Mouse (Mus musculus) brown adipose tissue, adult 24 weeks (tissue): ENCODE data around the gene Abcc9. TPM values are rescaled to one million over a fixed set of nuclear protein-coding genes. Genes with fewer than 3 reads are reported as not detected.

Experiments
- H3K27ac ChIP-seq: fragments of 200-500 bp; replicated peaks from 2 replicates; pipeline ENCODE4 v1.5.1; 2012; ENCODE audit warnings: low read depth, mild to moderate bottlenecking, low read length
- H3K4me1 ChIP-seq: fragments of 200-500 bp; 2 replicates; pipeline ENCODE4 v1.6.1; 2012; ENCODE audit warnings: low read length, mixed read lengths; ENCODE audit not compliant: control insufficient read depth, insufficient read depth, insufficient read length
- H3K4me3 ChIP-seq: fragments of 200-500 bp; 2 replicates; pipeline ENCODE4 v1.5.1; 2012; ENCODE audit warnings: low read depth, mild to moderate bottlenecking, low read length, moderate library complexity; ENCODE audit not compliant: insufficient read depth
- polyA plus RNA-seq: library from polyadenylated mRNA; stranded (reverse); fragments of >200 nt; gene quantifications from 2 replicates; pipeline ENCODE4 v1.2.4, GENCODE M21; 2012; ENCODE audit not compliant: missing spikeins, insufficient read depth, insufficient read length

Gene Abcc9
- 9.4 and 12.2 TPM in 2 replicates for polyA plus RNA-seq

- peak within 1 kb of the TSS; percentile 80 for H3K27ac ChIP-seq
- peaks cover 3% of the 10 kb centered on the region; the same call in 1 of the 2 replicates for H3K4me1 ChIP-seq
- H3K4me3 ChIP-seq, result peak within 1 kb of the TSS; percentile 50
Measured at GRCm38 (mm10) chr6:142701652-142702637, at the start of gene Abcc9. Gene Abcc9, minus strand, starts transcription at chr6:142702315.

DNA sequence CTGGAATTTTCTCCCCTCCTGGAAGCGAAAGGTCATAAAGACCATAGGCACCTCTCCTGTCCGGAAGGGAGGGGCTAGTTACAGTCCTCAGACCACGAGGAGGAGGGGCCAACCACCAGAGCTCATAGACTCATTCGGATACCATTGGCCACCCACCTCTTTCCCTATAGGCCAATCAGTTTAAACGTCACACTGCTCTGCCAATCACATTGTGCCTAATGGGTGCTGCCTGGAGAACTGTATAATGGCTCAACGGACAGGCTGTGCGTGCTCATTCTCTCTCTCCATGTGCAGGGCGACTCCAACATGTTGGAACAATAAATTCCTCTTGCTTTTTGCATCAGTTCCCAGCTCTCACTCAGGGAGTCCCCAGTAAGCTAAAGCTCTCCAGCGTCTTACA, 49.2 kb upstream of the Abcc9 start:
- H3K4me3 ChIP-seq, result no peak overlapping the region
- no peak overlapping the region for H3K27ac ChIP-seq
- no peaks in the 10 kb centered on the region for H3K4me1 ChIP-seq

DNA sequence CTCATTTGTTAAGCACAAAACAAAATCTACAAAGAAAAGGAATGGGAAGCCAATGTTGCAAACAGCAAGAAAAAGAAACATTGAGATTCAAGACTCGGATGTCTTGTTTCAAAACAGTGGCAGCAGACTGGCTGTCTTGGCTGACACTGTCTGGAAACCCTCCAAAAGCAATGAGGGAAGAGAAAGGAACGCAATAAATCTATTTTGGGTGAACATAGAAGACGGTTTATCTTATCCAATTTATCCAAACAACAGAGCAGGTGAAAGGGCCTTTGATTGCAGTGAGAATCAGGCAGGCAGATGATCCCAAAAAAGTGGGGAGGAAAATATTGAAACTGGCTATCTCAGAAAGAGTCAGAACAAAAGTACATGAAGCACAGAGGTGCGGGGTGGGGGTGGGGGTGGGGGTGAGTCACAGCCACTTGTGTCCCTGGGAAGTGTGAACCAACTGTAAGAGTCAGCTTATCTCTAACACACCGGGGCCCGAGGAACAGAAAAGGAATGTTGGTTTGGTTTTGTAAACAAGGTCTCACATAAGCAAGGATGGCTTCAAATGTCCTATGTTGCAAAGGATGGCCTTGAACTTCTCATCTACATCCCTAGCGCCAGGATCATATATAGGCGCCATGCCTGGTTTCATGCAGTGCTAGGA, 46.1 kb upstream of the Abcc9 start:
- H3K27ac ChIP-seq, result no peak overlapping the region
- no peak overlapping the region for H3K4me3 ChIP-seq
- H3K4me1 ChIP-seq, result no peaks in the 10 kb centered on the region

GRCm38 (mm10) chr6:142747165-142747564, 45.0 kb upstream of the Abcc9 start:
- Histone ChIP-seq H3K4me1 (no peaks in the 10 kb centered on the region), H3K27ac (no peak overlapping the region), H3K4me3 (no peak overlapping the region)

DNA sequence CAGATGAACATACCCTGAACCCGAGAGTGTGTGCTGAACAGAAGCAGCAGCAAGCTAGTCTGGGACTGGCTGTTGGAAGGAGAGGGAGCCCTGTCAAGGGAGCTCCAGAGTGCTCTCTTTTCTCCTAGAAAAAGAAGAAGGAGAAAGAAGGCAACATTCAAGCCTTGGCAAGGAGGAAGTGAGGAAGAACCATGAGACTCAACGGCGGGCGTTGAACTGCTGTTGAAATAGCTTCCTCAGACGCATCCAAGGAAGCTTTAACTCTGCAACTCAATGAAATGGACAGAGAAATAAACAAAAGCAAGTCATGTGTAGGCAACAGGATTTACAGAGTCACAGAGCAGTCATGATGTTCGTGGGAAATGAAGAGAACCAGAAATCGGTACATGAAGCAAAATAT, 44.6 kb upstream of the Abcc9 start:
- Histone ChIP-seq H3K4me1 (no peaks in the 10 kb centered on the region), H3K27ac (no peak overlapping the region), H3K4me3 (no peak overlapping the region)

DNA sequence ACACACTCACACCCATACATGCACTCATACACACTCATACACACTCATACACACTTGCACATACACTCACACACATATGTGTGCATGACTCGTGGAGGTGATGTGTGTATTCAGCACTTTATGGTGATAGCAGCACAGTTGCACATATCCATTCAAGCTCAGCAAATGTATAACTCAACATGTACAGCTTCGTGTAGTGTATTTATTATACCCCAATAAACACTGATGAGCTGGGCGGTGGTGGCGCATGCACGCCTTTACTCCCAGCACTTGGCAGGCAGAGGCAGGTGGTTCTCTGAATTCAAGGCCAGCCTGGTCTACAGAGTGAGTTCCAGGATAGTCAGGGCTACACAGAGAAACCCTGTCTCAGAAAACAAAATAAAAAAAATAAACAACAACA, 43.4 kb upstream of the Abcc9 start:
- no peaks in the 10 kb centered on the region for H3K4me1 ChIP-seq
- H3K27ac ChIP-seq, result no peak overlapping the region
- H3K4me3 ChIP-seq, result no peak overlapping the region

GRCm38 (mm10) chr6:142743193-142743592, 41.1 kb upstream of the Abcc9 start:
- Histone ChIP-seq H3K27ac (no peak overlapping the region), H3K4me3 (no peak overlapping the region), H3K4me1 (no peaks in the 10 kb centered on the region)

DNA sequence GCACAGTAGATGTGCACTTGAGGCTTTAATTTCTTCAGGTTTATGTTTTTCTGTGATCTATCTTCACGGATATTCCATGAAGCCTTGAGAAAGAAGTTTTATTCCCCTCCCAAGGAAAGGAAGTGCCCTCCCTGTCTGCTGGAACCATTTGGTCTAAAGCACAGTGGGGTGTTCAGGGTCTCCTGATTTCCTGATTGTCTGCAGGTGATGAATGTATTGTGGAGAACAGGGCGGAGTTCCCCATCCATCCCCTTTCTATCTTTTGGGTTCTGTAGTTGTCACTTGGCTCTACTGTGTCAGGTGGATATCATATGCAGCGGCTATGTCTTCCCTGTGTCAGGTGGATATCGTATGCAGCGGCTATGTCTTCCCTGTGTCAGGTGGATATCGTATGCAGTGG, 39.6 kb upstream of the Abcc9 start:
- H3K27ac ChIP-seq, result no peak overlapping the region
- no peaks in the 10 kb centered on the region for H3K4me1 ChIP-seq
- H3K4me3 ChIP-seq, result no peak overlapping the region

- no peak overlapping the region for H3K4me3 ChIP-seq
- no peaks in the 10 kb centered on the region for H3K4me1 ChIP-seq
- H3K27ac ChIP-seq, result no peak overlapping the region
Measured at GRCm38 (mm10) chr6:142738637-142739036, 36.5 kb upstream of the Abcc9 start.

GRCm38 (mm10) chr6:142738225-142738624, 36.1 kb upstream of the Abcc9 start:
- Histone ChIP-seq H3K27ac (no peak overlapping the region), H3K4me1 (no peaks in the 10 kb centered on the region), H3K4me3 (no peak overlapping the region)

GRCm38 (mm10) chr6:142735302-142736005, 33.3 kb upstream of the Abcc9 start:
- no peak overlapping the region for H3K4me3 ChIP-seq
- no peak overlapping the region for H3K27ac ChIP-seq
- H3K4me1 ChIP-seq, result no peaks in the 10 kb centered on the region

- no peak overlapping the region for H3K4me3 ChIP-seq
- H3K27ac ChIP-seq, result peak overlapping the region; percentile 31
- H3K4me1 ChIP-seq, result no peaks in the 10 kb centered on the region
Measured at GRCm38 (mm10) chr6:142732567-142733290, 30.6 kb upstream of the Abcc9 start.

DNA sequence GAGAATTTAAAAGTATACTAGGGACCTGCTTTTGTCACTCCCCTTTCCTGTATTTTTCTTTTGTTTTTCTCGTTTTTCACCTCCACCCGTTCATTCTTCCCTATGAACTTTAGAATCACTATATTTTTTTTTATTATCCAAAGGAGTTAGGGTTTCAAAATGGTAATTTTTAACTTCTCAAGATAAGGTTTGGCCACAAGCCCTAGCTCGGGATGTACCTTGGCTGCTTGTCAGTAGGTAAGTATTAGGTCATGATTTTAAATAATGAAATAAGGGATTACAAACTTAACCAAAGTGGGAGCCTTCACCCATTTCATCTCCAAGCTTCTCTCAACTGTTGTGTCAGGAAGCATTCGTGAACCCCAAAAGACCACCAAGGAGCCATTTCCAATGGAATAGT, 23.9 kb upstream of the Abcc9 start:
- H3K4me1 ChIP-seq, result no peaks in the 10 kb centered on the region
- H3K27ac ChIP-seq, result no peak overlapping the region
- no peak overlapping the region for H3K4me3 ChIP-seq

- Histone ChIP-seq H3K27ac (no peak overlapping the region), H3K4me3 (no peak overlapping the region), H3K4me1 (no peaks in the 10 kb centered on the region)
Measured at GRCm38 (mm10) chr6:142721731-142722130, 19.6 kb upstream of the Abcc9 start.

DNA sequence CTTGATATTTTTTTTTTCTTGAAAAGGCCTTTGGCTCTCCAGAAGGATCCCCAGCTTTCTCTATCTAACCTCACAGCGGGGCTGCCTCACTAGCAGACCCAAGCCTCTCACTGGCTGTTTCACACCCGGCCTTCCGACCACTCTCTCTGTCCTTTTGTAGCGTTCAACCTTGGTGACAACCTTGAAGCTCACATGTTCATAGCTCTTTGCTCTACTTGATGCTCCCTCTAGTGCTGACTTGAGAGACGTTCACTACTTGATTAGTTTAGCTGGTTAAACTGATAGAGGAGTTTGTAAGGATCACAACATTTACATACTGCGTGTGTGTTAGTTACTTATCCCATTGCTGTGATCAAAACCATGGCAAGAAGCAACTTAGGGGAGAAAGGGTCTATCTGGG, 18.5 kb upstream of the Abcc9 start:
- Histone ChIP-seq H3K4me1 (no peaks in the 10 kb centered on the region), H3K27ac (no peak overlapping the region), H3K4me3 (no peak overlapping the region)
